Mouse (Mus musculus) urinary bladder, postnatal 4 days (tissue): Measurements from ENCODE around the gene Phactr3.

Experiments
- DNase-seq, 2 experiments: peaks; one replicate each; pipeline ENCODE4 v3.0.0; 2021 to 2022; ENCODE audit warnings: low spot score in 2 of 2

Gene Phactr3

GRCm38 (mm10) chr2:178135713-178136112 is 16.9 kb downstream of the Phactr3 start:
- DNase-seq = no peak

DNA sequence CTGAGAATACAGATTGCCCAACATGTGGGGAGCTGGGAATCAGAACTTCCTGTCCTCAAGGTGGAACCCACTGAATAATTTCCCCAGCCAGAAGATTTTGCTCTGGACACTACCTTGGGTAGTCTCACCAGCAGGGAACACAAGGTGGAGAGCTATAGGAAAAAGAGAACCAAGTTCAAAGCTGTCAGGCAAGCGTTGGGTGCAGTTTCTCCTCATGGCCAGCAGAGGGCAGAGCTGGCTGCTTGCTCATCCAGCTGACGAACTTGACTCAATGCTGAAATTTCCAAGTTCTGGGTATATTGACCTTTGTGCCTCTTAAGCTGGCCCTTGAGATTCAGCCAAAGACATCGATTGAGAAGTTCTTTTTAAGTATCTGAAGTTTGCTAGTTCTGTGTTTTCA is 18.7 kb downstream of the Phactr3 start:
- no peak for DNase-seq

DNA sequence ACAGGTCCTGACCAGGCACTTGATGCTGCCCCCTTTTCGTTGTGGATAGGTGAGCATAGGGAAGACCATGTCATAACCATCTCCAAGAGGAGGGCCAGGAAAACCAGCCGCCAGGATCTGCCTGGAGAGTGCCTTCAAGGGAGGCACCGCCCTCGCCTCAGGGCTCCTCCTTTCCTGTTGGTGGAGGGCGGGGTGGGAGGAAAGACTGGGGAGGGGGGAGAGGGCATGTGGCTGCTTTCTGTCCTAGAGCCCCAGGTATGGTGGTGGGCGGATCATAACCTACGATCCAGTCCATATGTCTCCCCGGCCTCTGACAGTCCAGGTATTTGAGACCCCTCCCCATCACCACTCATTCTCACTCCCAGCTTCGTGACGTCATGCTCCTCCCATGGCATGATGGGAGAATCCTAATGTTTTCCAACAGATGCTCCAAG is 22.7 kb downstream of the Phactr3 start:
- DNase-seq = no peak

DNA sequence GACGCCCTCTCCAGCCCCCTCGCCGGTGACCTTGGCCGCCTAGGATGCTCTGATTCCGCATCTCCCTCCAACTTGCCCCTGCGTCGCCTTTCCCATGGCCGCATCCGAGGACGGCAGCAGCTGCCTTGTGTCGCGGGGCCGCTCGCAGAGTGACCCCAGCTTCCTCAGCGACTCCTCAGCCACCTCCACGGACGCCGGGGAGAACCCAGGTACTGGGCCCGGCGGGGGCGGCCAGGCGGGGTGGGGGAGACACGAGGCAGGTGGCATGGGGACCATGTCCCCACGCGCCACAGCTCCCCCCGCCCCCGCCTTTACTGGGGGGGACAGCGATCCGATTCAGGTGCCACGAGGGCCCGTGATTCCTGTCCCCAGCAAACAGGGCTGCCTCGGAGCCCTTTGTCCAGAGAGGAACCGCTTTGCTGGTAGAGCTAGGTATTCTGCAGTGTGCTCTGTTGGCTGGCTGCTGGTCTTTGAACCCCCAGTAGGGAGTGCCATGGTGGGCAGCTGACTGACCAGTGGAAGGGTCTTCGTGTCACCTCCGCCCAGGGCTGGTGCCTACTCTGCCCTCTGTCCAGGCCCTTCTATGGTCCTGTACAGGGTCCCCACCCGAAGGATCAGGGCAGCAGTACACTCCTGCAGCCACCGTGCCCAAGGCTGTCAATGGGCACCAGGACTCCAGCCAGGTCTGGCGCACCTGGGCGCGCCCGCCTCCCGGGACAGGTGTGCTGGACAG is 23.7 kb downstream of the Phactr3 start:
- no peak for DNase-seq

- DNase-seq = no peak
Measured at GRCm38 (mm10) chr2:178143024-178143415, 24.2 kb downstream of the Phactr3 start.

DNA sequence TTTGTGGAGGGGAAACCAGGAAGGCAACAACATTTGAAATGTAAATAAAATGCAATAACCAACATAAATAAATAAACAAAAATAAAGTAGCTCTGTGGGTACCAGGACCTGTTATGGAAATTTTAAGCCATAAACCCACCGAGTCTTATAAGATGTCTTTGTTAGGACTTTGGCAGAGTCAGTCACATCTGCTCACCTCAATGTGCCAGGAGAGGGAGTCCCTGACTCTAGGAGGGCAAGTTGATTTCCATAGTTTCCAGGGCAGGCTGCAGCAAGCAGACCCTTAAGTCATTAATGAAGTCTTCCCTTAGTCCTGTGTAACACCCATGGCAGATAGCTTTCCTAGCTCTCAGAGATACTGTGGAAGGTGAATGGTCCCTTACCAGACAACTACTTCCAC is 25.1 kb downstream of the Phactr3 start:
- no peak for DNase-seq

DNA sequence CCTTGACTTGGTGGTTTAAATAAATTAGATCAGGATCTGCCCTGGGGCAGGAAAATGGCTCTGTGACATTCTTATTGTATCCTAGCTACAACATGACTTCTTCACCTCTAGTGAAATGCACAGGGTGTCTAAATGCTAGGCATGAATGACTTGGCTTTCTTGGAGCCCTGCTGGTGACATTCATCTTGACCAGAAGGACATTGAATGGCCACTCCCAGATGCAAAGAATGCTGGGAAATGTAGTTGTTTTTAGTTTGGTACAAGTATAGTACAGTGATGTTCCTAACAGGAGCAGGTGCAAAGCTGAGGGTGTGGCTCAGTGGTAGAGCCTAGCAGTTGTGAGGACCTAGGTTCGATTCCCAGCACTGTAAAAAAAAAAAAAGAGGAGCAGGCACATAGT is 30.5 kb downstream of the Phactr3 start:
- no peak for DNase-seq

- DNase-seq = no peak
Measured at GRCm38 (mm10) chr2:178150697-178151096, 31.9 kb downstream of the Phactr3 start.

DNA sequence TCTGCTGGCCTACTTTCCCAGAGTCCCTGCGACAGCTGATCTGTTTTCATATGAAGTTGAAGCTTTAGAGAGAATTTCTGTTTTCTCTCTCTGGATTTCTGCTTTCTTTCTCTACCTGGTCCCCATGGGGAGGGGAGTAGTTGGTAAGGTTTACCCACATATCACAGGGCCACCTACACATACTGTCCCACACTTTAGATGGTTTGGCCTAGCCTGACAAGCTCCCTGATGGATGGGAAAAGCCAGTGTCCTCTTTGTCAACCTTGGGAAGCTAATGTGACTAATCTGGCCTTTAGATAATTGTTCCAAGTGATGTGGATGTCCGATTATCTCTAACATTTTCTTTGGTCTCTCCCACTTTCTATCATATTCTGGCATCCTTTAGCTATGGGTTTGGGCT is 34.8 kb downstream of the Phactr3 start:
- DNase-seq = no peak

DNA sequence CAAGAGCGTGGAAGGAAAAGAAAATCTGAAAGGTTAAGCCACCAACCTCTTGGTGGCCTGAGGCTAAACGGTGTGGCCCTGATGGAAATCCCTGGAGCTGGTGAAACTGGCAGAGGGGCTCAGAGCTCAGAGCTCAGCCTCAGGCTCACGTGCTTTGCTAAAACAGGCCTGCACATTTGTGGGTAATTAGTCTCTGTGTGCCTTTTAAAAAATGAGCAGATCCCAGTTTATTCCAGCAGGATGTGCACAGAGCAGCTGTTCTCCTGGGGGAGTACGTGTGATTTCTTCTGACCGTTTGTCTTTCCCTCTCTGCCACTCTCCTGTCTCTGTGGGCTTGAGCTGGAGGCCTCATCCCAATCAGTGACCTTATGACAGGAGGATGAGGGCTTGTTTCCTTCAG is 35.4 kb downstream of the Phactr3 start:
- no peak for DNase-seq

DNA sequence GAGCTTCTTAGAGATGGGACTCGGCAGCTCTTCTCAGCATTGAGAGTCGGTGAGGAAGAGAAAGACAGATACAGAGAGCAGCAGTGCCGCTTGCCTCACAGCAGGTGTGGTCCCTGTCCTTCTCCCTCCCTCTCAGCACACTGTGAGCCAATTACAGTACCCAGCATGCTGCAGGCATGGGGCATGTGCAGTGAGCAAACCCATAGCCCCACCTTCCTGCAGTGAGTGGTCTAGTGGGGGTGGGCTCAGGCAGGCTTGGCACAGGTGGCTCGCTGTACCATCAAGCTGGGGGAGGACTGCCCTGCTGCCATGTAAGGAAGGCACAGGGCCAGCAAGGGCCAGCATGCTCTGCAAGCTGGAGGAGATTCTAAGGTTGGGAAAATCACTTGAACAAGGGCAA is 35.8 kb downstream of the Phactr3 start:
- no peak for DNase-seq

GRCm38 (mm10) chr2:178155176-178155916 is 36.6 kb downstream of the Phactr3 start:
- no peak for DNase-seq

DNA sequence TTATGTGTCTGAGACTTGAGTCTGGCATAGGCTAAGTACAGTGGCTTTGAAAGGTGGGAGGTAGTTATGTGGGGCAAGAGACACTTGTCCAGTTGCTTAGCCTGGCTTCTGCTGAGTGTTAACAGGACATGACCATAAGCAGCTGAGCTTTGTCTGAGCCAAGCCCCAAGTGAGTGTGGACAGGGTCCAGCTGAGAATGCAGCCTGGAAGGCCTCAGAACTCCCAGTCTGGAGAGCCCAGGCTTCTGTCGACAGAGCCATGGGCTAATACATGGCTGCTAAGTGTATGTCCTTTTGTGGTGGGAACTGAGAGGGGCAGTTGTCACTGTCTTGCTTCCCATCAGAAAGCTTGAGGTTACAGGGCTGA is 37.1 kb downstream of the Phactr3 start:
- no peak for DNase-seq

- no peak for DNase-seq
Measured at GRCm38 (mm10) chr2:178158936-178159335, 40.2 kb downstream of the Phactr3 start.

GRCm38 (mm10) chr2:178163981-178164380 is 45.2 kb downstream of the Phactr3 start:
- DNase-seq = no peak

DNA sequence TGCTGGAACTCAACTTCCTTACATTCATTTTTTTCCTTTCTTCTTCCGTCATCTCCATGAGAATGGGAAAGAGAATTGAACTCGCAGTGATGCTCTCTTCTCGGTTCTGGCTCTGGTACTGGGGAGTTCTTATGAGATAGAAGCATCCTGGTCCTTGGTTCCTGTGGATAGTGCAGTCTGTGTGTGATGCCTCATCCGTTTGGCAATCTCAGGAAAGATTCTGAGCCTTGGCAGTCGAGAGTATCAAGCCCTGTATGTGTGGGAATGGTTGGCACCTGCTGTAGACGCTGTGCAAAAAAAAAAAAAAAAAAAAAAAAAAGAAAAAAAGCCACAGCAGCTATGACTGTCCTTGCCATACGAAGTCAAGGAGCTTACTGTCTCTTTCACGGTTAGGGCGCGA is 47.2 kb downstream of the Phactr3 start:
- DNase-seq = no peak

DNA sequence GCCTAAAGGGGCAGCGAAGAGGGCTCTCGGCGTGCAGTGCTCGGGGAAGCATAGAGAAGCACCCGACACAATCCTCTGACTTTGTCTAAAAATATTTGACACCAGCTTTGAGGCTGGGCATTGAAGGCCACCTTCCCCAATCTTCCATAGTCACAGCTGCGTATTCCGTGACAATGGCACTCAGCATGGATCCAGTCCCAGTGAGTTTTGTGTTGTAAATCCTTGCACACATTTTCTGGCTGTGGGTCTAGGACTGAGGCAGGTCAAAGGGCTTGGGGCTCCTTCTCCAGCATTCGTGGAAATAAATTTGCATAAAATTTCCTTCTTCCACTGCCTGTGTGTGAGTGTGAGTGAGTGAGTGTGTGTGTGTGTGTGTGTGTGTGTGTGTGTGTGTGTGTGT is 51.2 kb downstream of the Phactr3 start:
- no peak for DNase-seq

- DNase-seq = no peak
Measured at GRCm38 (mm10) chr2:178173951-178174350, 55.2 kb downstream of the Phactr3 start.

- DNase-seq = no peak
Measured at GRCm38 (mm10) chr2:178175286-178175931, 56.6 kb downstream of the Phactr3 start.

- DNase-seq = no peak
Measured at GRCm38 (mm10) chr2:178184251-178184650, 65.5 kb downstream of the Phactr3 start.

DNA sequence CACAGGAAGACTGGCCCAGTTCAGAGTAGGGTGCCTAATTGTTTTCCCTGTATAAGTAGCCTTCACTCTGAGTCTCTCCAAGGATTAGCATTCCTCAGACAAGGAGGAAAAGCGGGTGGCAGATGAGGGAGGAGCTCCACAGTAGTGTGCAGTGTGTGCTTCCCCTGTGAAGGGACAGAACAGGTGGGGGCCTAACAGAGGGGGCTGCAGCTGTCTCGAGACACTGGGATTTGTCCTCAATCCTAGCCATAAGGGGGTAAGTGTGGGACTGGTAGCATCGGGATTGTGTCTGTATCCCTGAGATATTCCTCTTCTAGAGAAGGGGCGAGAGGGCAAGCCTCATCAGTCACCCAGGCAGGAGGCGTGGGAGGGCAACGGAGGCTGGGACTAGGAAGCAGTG is 66.1 kb downstream of the Phactr3 start:
- no peak for DNase-seq

GRCm38 (mm10) chr2:178188988-178189387 is 70.2 kb downstream of the Phactr3 start:
- DNase-seq = no peak

DNA sequence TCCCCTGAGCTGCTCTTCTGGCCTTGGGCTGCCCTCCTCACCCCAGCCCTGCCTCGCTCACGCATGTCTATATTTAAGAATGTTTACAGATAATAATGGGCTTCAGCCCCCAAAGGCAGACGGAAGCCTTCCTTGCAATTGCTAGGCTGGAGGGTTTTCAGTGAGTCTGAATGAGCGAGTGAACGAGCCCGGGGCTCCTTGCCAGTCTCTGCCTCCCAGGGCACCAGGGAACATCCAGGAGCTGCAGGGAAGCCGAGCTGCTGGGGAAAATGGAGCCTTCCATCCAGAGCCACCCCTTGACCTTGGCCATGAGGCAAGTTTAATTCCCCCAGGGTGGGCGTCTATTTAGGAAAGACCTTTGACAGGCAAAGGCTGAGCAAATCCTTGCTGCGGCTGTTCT is 74.1 kb downstream of the Phactr3 start:
- DNase-seq = no peak
